Mouse (Mus musculus) 3T3-L1 (cell line): ENCODE measurements at regions not wholly inside any gene's neighbourhood (a gene's known extent, or its start where the extent isn't known, plus 50 kb on each side); places are given as distances from the start of the nearest gene placed in this dataset.

Source experiments
- DNase-seq: peaks from one replicate; pipeline ENCODE4 v3.0.0-alpha.2; 2015; ENCODE audit warnings: low read depth, low spot score

GRCm38 (mm10) chr10:102943156-102943555 is 86.9 kb downstream of the Alx1 start:
- DNase-seq: no peak

DNA sequence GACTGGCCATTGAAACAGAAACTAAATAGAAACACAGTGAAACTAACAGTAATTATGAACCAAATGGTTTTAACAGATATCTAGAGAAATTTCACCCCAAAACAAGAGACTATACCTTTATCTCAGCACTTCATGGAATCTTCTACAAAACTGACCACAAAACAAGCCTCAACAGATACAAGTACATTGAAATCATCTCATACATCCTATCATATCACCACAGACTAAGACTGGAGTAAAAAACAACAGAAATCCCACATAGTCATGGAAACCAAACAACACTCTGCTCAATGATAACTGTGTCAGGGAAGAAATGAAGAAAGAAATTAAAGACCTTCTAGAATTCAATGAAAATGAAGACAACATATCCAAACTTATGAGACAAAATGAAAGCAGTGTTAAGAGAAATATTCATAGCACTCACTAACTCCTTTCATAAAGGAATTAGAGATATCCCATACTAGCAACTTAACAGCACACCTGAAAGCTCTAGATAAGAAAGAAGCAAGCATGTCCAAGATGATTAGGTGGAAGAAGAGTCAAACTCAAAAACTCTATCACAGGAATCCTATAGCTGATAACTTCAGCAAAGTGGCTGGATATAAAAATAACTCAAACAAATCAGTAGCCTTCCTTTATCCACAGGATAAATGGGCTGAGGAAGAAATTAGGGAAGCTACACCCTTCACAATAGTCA is 89.0 kb downstream of the Alx1 start:
- DNase-seq: no peak

DNA sequence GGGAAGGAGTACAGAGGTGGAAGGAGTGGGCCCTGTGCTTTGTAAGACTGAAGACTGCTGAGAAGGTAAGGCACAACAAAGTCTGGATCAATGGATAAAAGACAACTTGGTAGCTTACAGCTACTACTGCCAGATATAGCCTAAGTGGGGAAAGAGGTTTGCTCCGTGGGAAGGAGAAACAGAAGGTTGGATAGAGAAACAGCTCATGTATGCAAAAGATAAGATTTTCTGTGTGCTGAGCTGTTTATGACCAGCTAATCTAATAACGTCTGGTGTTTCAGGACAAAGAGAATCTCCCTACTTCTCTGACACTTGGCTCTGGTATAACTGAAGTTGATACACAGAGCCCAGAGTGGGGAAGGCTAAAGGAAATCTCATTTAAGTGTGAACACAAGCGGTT is 98.6 kb downstream of the Alx1 start:
- no peak for DNase-seq

DNA sequence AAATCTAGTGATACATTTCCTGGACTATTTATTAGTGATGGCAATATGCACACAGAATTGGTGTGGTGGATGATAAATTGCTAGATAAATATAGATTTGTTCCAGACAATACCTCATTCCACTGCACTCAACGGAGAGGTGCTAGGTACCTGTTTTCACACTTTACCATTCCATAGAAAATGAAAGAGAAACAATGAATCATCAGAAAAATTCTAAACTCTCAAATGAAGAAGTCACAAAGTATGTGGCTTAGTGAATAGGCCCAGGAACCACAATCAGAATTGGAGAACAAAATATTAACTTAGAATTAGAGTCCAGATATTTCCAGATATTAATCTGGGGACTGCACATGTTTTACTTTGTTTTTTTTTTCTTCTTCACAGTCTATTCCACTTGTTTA is 101.4 kb downstream of the Alx1 start:
- no peak for DNase-seq

- no peak for DNase-seq
Measured at GRCm38 (mm10) chr10:102897368-102897767, 132.6 kb downstream of the Alx1 start.

DNA sequence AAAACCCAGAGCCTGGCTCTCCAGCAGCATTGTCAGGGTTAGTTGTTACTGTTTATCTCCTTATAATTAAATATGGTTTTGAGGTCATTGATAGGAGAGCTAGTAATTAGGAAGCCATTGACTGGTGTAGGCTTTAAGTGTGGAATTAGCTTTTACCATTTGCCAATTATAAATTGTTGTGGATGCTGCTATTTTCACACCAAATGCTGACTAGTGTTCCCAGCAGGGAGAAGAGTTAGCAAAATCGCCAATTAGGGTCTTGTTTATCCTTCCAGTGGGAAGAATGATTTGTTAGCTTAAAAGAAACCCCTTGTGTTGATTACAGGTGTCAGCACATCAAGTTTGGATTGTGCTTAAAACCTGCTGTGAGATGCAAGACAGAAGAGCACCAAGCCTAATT is 134.1 kb downstream of the Alx1 start:
- no peak for DNase-seq

DNA sequence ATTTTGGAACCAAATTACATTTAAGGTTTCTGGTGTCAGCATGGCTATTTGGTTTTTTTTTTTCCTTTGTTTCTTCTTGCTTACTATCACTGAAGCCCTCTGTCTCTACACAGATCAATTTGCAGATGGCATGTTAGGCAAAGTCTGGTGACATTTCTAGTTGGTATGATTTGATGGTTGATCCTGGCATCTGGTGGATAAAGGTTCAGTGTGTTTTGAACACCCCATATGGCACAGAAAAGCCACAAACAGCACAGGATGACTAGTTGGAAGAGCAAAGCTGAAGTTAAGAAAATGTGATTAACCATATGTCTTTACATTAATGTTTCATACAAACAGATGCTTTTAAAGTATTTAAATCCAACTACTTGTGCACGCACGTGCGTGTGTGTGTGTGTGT is 137.6 kb downstream of the Alx1 start:
- DNase-seq: no peak

GRCm38 (mm10) chr10:102889709-102890108 is 140.3 kb downstream of the Alx1 start:
- no peak for DNase-seq

DNA sequence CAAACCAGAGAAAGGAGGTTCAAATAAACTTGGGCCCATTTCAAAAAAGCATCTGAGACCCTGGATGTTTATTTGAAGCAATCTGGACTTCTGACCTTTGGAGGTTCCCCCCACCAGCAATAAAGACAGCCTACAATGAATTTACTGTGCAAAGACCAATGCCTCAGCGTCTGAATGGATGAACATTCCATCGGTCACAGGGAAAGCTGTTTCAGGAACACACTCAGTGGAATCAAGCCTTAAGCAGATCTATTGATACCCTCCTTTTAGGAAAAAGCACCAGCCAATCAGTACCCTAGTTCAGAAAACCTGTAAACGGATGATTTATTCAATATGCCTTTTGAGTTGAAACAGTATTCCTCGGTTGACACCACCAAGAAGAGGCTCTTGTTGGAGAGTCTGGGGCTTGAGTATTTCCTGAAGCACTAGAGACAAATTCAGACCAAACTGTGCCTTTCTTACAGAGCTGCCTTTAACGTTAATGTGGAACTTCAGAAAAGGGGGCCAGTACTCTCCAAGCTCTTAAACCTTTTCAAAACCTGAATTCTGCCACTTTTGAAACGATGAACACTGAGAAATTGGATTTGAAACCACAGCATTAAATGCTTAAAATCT is 148.1 kb downstream of the Alx1 start:
- no peak for DNase-seq

GRCm38 (mm10) chr10:102878010-102878409 is 152.0 kb downstream of the Alx1 start:
- DNase-seq: peak; percentile 46

DNA sequence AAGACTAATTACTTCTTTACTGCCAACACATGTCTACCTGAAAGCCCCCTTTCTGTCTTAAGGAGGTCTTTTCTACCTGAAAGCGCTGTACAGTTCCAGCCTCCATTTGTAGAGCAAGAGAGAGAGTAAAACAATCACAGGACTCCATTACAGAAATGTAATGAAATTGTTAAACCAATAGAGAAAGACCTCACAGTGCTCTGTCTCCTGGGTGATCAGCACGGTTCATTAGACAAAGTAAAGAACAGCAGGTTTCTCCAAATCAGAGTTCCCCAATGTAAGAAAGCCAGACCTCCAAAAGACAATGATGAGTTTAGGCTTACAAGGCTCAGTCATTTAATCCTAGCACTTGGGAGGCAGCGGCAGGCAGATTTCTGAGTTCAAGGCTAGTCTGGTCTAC is 153.1 kb downstream of the Alx1 start:
- no peak for DNase-seq

GRCm38 (mm10) chr10:102866920-102867319 is 163.1 kb downstream of the Alx1 start:
- DNase-seq: peak; percentile 19

DNA sequence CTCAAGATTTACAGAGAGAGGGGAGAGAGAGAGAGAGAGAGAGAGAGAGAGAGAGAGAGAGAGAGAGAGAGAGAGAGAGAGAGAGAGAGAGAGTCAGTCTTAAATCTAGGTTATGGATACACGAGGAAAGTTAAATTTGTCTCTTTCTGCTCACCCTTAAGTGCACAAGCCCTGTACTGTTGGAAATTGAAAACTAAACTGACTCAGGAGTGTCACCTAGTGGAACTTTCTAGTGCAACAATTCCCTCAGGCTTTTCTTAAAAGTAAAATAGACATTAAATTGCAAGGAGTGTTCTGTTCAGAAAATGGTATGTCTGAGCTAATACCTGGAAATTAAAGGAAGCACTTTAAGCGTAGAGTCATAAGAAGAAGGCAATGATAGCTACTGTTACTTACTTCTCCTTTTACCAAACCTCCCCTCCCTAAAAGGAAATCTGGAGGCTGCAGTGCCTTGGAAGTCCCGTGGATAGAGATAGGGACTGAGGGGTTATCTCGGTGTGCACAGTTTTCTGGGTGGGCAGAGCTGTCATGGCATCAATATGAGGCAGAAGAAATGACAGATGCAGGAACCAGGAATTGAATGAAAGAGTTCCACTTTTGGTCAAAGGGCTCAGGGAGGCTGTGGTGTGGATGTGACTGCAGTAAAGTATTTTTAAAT is 193.3 kb downstream of the Alx1 start:
- peak; percentile 16 for DNase-seq

- peak; percentile 11 for DNase-seq
Measured at GRCm38 (mm10) chr10:102835814-102836213, 194.2 kb downstream of the Alx1 start.

- no peak for DNase-seq
Measured at GRCm38 (mm10) chr10:102829606-102830005, 200.4 kb downstream of the Alx1 start.

DNA sequence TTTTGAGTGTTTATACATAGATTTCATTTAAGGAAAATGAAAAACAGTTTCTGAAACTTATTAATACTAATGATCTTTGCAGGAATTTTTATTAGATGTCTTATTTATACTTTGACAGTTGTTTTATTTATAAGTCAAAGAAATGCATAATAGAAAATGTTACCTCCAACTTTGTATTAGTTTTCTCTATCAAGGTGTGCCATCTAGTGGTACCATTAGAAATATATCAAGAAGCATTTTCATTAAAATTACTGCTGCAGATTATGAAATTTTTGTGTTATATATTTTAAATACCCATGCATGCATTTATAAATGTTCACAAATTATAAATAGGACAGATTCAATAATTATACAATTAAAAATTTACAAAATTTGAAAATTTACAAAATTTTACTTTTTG is 206.6 kb downstream of the Alx1 start:
- DNase-seq: peak; percentile 25

DNA sequence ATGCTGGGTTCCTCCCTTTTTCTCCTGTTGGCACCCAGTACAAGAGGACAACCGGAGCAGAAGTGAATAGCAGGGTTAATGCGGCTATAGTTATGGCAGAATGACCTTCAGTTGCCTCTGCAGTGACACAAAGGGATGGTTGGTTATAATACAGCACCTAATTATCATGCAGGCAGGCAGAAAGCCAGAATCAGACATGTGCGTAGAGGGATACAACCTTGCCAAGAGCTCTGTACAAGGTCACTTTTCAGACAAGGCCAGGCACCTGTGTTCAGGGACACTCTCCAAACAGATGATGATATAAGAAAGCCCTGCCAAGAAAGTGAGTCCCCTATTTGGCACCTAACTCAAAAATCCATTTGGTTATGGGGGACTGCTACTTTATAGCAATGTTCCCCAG is 228.6 kb downstream of the Alx1 start:
- no peak for DNase-seq

- DNase-seq: no peak
Measured at GRCm38 (mm10) chr10:102779243-102779642, 250.8 kb downstream of the Alx1 start.

- DNase-seq: no peak
Measured at GRCm38 (mm10) chr10:102763696-102764095, 251.7 kb downstream of the Rassf9 start.

GRCm38 (mm10) chr10:102762378-102762777 is 250.4 kb downstream of the Rassf9 start:
- no peak for DNase-seq

DNA sequence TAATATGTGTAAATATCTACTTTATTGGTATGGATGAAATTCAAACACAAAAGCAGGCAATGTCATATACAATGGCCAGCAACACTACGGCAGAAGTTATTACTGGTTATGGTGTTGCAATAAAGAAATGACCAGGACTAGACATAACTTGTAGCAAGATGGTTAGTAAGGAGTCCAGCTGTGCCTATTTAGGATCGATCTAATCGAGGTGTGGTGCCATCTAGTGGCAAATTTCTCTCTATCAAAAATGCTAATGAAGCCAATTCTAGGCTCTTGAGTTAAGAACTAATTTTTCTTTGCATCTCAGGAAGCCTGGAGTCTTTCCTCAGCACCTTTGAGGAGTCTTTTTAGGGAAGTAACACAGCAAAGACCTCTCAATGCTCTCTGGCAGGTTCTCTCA is 223.2 kb downstream of the Rassf9 start:
- DNase-seq: peak; percentile 41

DNA sequence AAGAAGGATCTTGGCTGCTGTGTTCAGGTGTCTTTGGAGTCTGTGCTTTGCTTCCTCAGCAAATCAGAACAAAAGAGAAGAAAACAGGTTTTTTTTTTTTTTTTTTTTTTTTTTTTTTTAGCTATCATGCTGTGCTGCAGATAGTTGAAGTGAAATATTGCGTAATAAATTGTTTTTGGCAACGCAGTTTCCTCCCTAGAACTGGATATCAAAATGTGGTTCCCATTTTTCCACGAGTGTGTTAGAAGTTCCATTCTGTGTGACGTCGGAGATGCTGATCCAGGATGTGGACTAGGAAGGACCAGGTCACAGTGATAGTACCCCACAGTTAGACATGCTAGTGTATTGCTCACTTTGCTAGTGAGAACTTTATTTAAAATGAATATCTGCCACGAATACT is 220.4 kb downstream of the Rassf9 start:
- no peak for DNase-seq

DNA sequence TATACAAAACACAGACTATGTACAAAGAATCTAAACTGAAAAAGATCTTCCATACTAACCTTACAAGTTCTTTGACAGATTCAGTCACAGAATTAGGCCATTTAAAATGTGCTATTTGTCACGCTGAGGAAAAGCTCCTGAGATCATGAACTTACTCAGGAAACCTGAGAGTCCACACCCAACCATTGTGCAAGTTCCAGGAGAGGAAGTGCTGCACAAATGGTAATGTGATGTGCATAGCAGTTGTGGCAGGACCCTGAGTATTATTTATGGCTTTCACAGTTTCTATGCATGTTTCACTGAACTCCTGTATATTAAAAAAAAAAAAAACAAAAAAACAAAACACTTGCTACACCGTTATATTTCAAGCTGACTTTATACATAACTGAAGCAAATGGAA is 200.2 kb downstream of the Rassf9 start:
- DNase-seq: no peak
